Mouse (Mus musculus): Measurements from ENCODE around the gene 4933415A04Rik. TPM values are rescaled to one million over a fixed set of nuclear protein-coding genes. Genes with fewer than 3 reads are reported as not detected.

4933415A04Rik gene
- polyA plus RNA-seq, 1 experiment: 0.38 TPM

GRCm38 (mm10) chr11:43604207-43604606 is 17.4 kb downstream of the 4933415A04Rik start:
- no peak overlapping the region for H3K4me3 ChIP-seq (replicated peaks; ENCODE audit: extremely low read depth, low read depth, low read length)
- WGBS: 89% methylated on average over 2 of the region's 2 CpGs
- no peaks in the 10 kb centered on the region for H3K4me1 ChIP-seq (ENCODE audit: control insufficient read depth, insufficient read depth, low read length)
- DNase-seq: no peak
- TF ChIP-seq POLR2A (IDR thresholded peaks at IDR 0.05; ENCODE audit: borderline replicate concordance, extremely low read depth, low read depth, low read length) (no peak), CTCF (IDR thresholded peaks at IDR 0.05; ENCODE audit: insufficient read depth, low read length) (no peak)

DNA sequence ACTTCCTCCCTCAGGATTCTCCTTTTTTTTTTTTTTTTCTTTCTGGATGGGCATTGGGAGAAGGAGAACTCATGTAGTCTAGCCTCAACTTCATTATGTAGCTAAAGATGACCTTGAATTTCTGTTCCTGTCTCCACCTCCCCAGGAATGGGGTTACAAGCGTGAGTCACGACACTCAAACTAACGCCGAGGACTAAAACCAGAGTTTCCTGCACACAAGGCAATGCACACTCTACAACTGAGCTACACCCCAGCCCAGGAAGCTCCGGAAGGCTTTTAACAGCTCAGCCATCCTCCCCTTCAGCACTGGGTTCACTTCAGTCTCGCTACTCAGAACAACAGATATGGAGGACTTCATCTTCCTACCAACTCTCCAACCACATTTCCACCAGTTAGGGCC is 18.1 kb downstream of the 4933415A04Rik start:
- no peak for TF ChIP-seq POLR2A (IDR thresholded peaks at IDR 0.05; ENCODE audit: borderline replicate concordance, extremely low read depth, low read depth, low read length)
- TF ChIP-seq CTCF (IDR thresholded peaks at IDR 0.05; ENCODE audit: insufficient read depth, low read length): no peak
- Histone ChIP-seq H3K4me1 (ENCODE audit: control insufficient read depth, insufficient read depth, low read length) (no peaks in the 10 kb centered on the region), H3K4me3 (replicated peaks; ENCODE audit: extremely low read depth, low read depth, low read length) (no peak overlapping the region)
- DNase-seq: no peak
- 70% methylated on average over 6 of the region's 6 CpGs for WGBS

- TF ChIP-seq POLR2A (IDR thresholded peaks at IDR 0.05; ENCODE audit: borderline replicate concordance, extremely low read depth, low read depth, low read length) (no peak), CTCF (IDR thresholded peaks at IDR 0.05; ENCODE audit: insufficient read depth, low read length) (no peak)
- 78% methylated on average over 6 of the region's 6 CpGs for WGBS
- no peak for DNase-seq
- H3K4me3 ChIP-seq (replicated peaks; ENCODE audit: extremely low read depth, low read depth, low read length): no peak overlapping the region
- H3K4me1 ChIP-seq (ENCODE audit: control insufficient read depth, insufficient read depth, low read length): no peaks in the 10 kb centered on the region
Measured at GRCm38 (mm10) chr11:43605859-43606258, 19.0 kb downstream of the 4933415A04Rik start.

DNA sequence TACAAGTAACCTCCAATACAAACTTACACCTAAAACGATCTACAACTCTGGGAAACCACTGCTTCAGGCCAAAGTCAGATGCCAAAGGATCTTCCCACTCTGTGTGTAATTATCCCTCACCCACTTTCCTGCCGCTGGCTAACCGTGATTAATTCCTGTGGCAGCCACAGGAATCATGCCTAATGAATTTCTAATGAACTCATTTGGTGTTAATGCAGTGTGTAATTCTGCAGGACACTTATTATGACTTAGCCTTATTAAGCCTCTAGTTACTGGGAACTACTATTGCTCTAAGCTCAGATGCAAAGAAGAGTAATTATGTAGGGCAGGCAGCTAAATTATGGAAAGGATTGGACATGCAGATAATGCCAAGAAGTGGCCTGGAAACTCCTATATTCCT is 21.6 kb downstream of the 4933415A04Rik start:
- Histone ChIP-seq H3K4me3 (replicated peaks; ENCODE audit: extremely low read depth, low read depth, low read length) (no peak overlapping the region), H3K4me1 (ENCODE audit: control insufficient read depth, insufficient read depth, low read length) (no peaks in the 10 kb centered on the region)
- WGBS: 81% methylated on average over 3 of the region's 3 CpGs
- no peak for DNase-seq
- TF ChIP-seq POLR2A (IDR thresholded peaks at IDR 0.05; ENCODE audit: borderline replicate concordance, extremely low read depth, low read depth, low read length) (no peak), CTCF (IDR thresholded peaks at IDR 0.05; ENCODE audit: insufficient read depth, low read length) (no peak)

DNA sequence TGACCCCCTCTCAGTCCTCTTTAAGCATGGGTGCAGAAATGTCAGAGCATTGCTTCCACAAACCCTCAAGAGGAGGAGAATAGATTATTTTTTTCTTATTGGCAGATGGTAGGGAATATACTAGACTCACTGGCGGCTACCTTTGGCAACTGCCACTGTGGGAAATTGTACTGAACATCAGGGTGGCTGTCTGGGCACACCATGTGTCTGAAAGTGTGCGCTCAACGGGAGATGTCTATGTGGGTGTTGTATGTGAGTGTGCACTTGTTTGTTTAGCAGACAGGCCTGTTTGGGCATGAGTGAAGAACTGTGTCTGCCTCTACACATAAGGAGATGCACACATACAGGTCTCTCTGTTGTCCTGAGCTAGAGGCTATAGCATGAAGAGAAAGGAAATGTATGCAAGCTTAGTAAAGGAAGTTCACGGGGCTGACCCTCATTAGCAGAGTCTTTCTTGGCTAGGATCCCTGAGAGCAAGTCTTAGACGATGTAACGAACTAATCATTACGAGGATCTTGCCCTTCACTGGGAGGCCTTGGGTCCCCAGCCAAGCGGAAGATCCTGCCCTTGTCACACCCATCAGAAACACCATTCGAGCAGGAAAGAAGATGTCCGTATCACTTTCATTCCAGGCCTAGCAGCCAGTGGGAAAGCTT is 23.3 kb downstream of the 4933415A04Rik start:
- 49% methylated on average over 10 of the region's 10 CpGs for WGBS
- no peak for DNase-seq
- Histone ChIP-seq H3K4me1 (ENCODE audit: control insufficient read depth, insufficient read depth, low read length) (no peaks in the 10 kb centered on the region), H3K4me3 (replicated peaks; ENCODE audit: extremely low read depth, low read depth, low read length) (no peak overlapping the region)
- TF ChIP-seq CTCF (IDR thresholded peaks at IDR 0.05; ENCODE audit: insufficient read depth, low read length) (no peak), POLR2A (IDR thresholded peaks at IDR 0.05; ENCODE audit: borderline replicate concordance, extremely low read depth, low read depth, low read length) (no peak)

DNA sequence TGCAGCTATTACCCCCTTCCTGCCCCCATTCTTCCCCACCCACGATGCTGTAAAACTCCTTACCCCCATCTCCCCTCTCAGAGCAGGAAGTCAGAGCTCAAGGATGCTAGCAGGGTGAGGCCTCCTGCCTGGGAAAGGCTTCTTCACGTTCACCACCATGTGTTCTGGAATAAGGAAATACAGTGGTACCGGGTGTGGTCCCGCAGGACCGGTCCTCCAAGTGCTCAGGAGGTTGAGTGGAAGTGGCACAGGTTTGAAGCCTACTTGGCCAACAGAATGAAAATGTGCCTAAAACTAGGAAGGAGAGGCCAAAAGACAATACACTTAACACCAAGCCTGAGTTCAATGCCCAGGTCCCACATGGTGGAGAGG is 23.8 kb downstream of the 4933415A04Rik start:
- DNase-seq: no peak
- Histone ChIP-seq H3K4me3 (replicated peaks; ENCODE audit: extremely low read depth, low read depth, low read length) (no peak overlapping the region), H3K4me1 (ENCODE audit: control insufficient read depth, insufficient read depth, low read length) (no peaks in the 10 kb centered on the region)
- no peak for TF ChIP-seq CTCF (IDR thresholded peaks at IDR 0.05; ENCODE audit: insufficient read depth, low read length)
- no peak for TF ChIP-seq POLR2A (IDR thresholded peaks at IDR 0.05; ENCODE audit: borderline replicate concordance, extremely low read depth, low read depth, low read length)
- 38% methylated on average over 5 of the region's 5 CpGs for WGBS

DNA sequence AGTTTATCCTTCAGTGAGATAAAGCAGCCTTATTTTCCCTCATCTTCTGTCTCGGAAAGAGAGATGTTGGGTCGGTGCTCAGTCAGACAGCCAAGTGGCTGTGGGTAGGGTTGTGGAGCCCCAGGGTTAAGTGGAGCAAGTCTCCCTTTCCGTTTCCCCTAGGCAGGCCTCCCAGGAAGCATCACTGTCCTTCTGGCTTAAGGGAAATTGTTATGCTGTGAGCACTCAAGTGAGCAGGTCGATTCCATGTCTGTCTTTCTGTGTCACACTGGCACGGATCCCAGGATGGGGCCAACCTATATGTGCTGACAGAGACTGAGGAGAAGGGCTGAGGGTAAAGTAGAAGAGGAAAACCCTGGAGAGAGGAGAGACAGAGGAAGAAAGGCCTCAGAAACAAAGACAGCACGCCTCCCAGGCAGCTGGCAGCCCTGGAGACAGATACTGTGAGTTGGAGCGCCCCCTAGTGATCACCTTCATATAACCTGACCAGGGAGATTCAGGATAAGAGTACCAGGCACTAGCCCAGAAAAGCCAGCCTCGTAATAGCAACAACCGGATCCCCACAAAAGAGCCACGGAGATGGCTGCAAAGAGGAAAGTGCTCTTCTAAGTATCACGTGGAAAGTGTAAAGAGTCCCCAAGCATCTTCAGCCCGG is 26.1 kb downstream of the 4933415A04Rik start:
- no peak for TF ChIP-seq POLR2A (IDR thresholded peaks at IDR 0.05; ENCODE audit: borderline replicate concordance, extremely low read depth, low read depth, low read length)
- TF ChIP-seq CTCF (IDR thresholded peaks at IDR 0.05; ENCODE audit: insufficient read depth, low read length): peak; percentile 72
- WGBS: 27% methylated on average over 12 of the region's 12 CpGs
- H3K4me1 ChIP-seq (ENCODE audit: control insufficient read depth, insufficient read depth, low read length): no peaks in the 10 kb centered on the region
- peak; percentile 61 for DNase-seq
- H3K4me3 ChIP-seq (replicated peaks; ENCODE audit: extremely low read depth, low read depth, low read length): no peak overlapping the region

DNA sequence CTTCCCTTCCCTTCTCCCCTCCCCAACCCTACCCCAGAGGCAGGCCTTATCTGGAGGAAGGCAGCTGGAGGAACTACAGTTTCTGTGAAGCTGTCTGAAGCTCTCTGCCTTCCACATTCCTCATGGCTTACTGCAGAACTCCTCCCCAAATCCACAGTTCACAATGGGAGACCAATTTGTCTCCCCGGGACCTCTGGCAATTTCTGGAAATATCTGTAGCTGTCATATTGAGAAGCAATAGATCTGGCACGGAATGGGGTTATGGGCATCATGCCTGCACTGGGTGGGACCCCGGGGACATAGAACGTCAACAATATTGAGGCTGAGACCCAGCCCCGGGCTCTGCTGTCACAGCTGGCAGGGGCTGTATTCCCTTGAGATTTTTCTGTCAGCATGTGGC is 31.1 kb downstream of the 4933415A04Rik start:
- no peaks in the 10 kb centered on the region for H3K4me1 ChIP-seq (ENCODE audit: control insufficient read depth, insufficient read depth, low read length)
- H3K4me3 ChIP-seq (replicated peaks; ENCODE audit: extremely low read depth, low read depth, low read length): no peak overlapping the region
- no peak for DNase-seq
- no peak for TF ChIP-seq POLR2A (IDR thresholded peaks at IDR 0.05; ENCODE audit: borderline replicate concordance, extremely low read depth, low read depth, low read length)
- TF ChIP-seq CTCF (IDR thresholded peaks at IDR 0.05; ENCODE audit: insufficient read depth, low read length): no peak
- 49% methylated on average over 5 of the region's 5 CpGs for WGBS

GRCm38 (mm10) chr11:43618403-43618802 is 31.6 kb downstream of the 4933415A04Rik start:
- WGBS: 63% methylated on average over 7 of the region's 7 CpGs
- no peak for TF ChIP-seq CTCF (IDR thresholded peaks at IDR 0.05; ENCODE audit: insufficient read depth, low read length)
- TF ChIP-seq POLR2A (IDR thresholded peaks at IDR 0.05; ENCODE audit: borderline replicate concordance, extremely low read depth, low read depth, low read length): no peak

GRCm38 (mm10) chr11:43621769-43622168 is 34.9 kb downstream of the 4933415A04Rik start:
- Histone ChIP-seq H3K4me1 (ENCODE audit: control insufficient read depth, insufficient read depth, low read length) (no peaks in the 10 kb centered on the region), H3K4me3 (replicated peaks; ENCODE audit: extremely low read depth, low read depth, low read length) (no peak overlapping the region)
- no peak for DNase-seq
- TF ChIP-seq POLR2A (IDR thresholded peaks at IDR 0.05; ENCODE audit: borderline replicate concordance, extremely low read depth, low read depth, low read length) (no peak), CTCF (IDR thresholded peaks at IDR 0.05; ENCODE audit: insufficient read depth, low read length) (no peak)
- 81% methylated on average over 5 of the region's 5 CpGs for whole genome bisulfite sequencing

More at GRCm38 (mm10) chr11:43618403-43618802, 31.6 kb downstream of the 4933415A04Rik start:
- DNase-seq: no peak
- H3K4me3 ChIP-seq (replicated peaks; ENCODE audit: extremely low read depth, low read depth, low read length): no peak overlapping the region
- H3K4me1 ChIP-seq (ENCODE audit: control insufficient read depth, insufficient read depth, low read length): no peaks in the 10 kb centered on the region
